Mouse (Mus musculus) erythroid progenitor cell, adult 5-6 weeks (primary cell): ENCODE results near the gene Gm14698. TPM values are rescaled to one million over a fixed set of nuclear protein-coding genes. Genes with fewer than 3 reads are reported as not detected.
"Not testable (repeated sequence)": the region's sequence is repeated elsewhere in the genome, so short reads cannot be mapped to it uniquely, and the experiment has no call there.

Experiments
- ATAC-seq: replicated peaks from 2 replicates; pipeline ENCODE4 v1.8.0; 2016; ENCODE audit warnings: moderate number of reproducible peaks, mild to moderate bottlenecking, moderate TSS enrichment, inconsistent platforms; ENCODE audit not compliant: poor library complexity, low FRiP score, severe bottlenecking
- total RNA-seq, 2 experiments: library from RNA; stranded (forward) in 1 of 2; stranded (reverse) in 1 of 2; fragments of 150-400 nt in 1 of 2; fragments of 186-747, 209-891 nt in 1 of 2; gene quantifications; 2 replicates each; pipeline versions ENCODE4 v1.2.3 to v1.2.4; 2015 to 2017; ENCODE audit warnings: low replicate concordance in 2 of 2

Gm14698 gene
- total RNA-seq (2015; ENCODE audit: low replicate concordance), result 0.72 and 7.1 TPM in 2 replicates
- total RNA-seq (2017; ENCODE audit: low replicate concordance), result 5.4 TPM in 1 of 2 replicates, not detected in the other

DNA sequence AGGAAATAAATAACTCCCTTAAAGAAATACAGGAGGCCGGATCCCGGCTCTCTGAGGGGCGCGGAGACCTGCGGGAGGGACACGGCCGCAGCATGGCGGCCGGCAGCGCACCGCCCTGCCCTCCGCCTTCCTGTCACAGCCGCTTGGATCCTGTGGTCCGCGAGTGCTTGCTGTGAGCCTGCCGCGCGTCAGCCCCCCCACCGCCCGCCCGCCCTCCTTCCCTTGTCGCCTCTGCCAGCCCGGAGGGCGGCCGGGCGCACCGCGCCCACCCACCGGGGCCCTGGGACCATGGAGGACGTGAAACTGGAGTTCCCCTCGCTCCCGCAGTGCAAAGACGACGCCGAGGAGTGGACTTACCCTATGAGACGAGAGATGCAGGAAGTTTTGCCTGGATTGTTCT is at the start of gene Gm14698:
Gm14698 (plus strand) TSS at position 35 of the 400 bp plus-strand sequence.
- peak; percentile 70; the same call in 1 of the 2 replicates for ATAC-seq

DNA sequence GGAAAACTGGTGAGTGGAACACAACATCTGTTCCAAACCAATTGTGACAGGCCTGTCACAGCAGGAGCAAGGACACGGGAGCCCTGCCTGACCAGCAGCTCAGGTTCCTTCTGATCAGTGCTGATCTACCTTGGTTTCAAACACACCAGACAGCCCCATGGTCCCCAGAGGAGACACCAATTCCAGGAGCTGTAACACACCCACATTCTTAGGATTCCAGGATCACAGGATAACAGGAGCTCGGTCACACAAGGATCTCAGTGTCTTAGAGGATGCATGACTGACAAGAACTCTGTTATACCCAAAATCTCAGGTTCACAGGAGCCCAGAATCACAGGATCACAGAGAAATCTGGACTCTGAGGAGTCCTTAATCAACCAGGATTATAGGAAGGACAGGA is 444 bp upstream of the Gm14698 start:
- ATAC-seq, result not testable (repeated sequence)

DNA sequence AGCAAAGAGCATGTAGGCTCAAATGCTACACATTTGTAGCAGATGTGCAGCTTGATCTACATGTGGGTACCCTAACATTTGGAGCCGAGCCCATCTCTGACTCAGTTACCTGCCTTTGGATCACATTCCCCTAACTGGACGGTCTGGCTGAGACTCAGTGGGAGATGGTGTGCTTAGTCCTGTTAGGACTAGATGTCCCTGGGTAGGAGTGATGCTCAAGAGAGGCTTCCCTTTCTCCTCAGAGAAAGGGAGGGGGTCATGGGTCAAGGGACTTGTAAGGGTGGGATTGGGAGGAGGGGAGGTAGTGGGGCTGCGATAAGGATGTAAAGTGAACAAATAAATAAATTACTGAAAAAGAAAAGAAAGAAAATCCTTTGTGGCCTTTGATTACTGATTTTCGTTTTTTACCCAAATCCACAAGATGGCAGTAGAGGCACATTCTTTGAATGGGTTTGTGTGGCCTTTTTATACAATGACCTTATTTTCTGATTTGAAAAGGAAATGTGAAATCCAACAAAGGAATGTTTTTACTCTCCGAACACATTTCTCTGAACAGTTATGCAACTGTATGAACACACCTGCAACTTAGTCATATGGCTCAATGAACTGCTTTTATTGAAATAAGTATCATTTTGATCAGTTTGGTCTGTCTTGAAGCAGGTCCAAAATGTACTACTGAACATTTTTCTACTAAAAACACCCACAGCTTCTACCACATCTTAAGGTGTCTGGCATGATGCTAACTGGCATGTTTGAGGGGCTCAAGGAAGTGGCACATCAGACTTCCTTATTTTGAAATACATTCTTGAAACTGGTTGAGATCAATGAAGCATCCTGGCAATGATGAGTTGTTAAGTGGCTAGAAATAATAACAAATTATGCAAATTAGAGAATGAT is 18.9 kb downstream of the Gm14698 start:
- ATAC-seq, result no peak

DNA sequence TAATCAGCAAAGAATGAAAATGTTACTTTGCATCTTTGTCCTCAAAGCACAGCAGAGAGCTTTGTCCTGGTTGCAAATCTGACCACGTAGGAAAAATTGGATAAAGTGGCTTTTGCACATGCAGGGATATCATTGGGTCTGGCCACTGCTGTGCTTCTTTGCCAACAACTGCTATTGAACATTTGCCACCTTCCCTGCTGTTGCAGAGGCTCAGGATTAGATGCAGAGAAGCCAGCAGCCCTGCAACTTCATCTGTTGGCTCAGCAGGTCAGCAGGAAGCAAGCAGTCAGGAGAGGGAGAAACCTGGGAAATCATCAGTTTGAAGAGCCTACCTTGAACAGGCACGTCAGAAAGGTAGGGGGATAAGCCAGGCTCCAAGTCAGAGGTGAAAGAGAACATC is 44.3 kb downstream of the Gm14698 start:
- ATAC-seq, result no peak

Other genes starting within 250 kb of the Gm14698 start
- 86.9 and 115 TPM in 2 replicates for gene Fmr1, start 142.6 kb upstream of the Gm14698 start, total RNA-seq (2015; ENCODE audit: low replicate concordance)
- gene Fmr1, start 142.6 kb upstream of the Gm14698 start, total RNA-seq (2017; ENCODE audit: low replicate concordance), result 107 and 147 TPM in 2 replicates
- gene Fmr1nb, start 59.3 kb upstream of the Gm14698 start, total RNA-seq (2015; ENCODE audit: low replicate concordance), result not detected in 2 replicates
- not detected in 2 replicates for gene Fmr1nb, start 59.3 kb upstream of the Gm14698 start, total RNA-seq (2017; ENCODE audit: low replicate concordance)
- gene Gm6812, start 72.0 kb downstream of the Gm14698 start, total RNA-seq (2015; ENCODE audit: low replicate concordance), result not detected in 2 replicates
- gene Gm6812, start 72.0 kb downstream of the Gm14698 start, total RNA-seq (2017; ENCODE audit: low replicate concordance), result not detected in 2 replicates